Mouse (Mus musculus) left cerebral cortex, adult 11 months (tissue): ENCODE data around the gene Nxph4.

Source experiments
- DNase-seq: peaks from one replicate; pipeline ENCODE4 v3.0.0; 2022; ENCODE audit warnings: low spot score

The Nxph4 gene

DNA sequence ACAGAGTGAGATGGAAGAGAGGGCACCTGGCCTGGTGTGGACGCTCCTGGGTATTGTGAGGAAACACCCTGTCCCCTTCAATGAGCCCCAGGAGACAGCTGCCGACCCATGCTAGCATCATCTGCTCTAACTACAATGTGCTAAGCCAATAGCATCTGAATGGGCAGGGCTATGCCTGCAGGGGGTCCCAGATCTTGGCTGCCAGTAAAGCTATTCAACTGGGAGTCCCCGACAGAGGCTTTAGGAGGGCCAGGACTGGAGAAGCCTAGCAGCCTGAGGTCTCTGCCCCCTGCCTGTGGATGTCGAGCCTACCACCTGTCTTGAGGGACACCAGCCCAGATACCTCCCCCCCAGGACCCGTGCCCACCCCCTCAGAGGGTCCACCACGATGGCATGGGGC lies 8.4 kb upstream of the Nxph4 start:
- no peak for DNase-seq

DNA sequence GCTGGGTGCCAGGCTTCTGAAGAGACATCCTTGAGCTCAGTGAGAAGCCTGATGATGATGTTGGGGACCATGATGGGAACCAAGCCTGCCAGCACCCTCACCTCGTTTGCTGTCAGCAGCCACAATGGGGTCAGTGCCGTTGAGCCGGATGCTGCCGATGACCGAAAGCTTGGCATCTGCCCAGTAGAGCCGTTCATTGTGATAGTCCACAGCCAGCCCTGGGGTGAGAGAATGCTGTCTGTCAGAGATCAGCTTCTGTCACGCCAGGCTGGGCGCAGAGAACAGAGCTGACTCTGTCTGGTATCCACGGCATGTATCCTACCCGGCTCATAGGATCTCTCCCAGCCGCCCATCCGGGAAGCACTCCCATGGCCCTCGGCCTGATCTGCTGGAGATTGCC lies 7.7 kb upstream of the Nxph4 start:
- peak; percentile 56 for DNase-seq

DNA sequence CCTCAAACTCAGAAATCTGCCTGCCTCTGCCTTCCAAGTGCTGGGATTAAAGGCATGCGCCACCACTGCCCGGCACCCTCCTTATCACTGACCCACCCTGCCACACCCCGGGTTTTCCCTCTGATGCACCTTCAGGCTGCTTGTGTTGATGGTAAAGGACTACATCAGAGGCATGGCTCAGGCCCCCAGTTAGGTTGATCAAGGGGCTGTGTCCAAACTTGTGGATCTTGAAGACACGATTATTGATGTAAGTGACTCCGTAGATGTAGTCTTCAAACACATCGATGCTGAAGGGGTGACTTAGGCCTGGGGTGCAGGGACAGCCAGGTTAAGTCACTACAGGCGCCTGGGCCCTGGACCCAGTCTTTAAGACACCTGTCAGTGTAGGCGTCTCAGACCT lies 7.2 kb upstream of the Nxph4 start:
- DNase-seq, result no peak

DNA sequence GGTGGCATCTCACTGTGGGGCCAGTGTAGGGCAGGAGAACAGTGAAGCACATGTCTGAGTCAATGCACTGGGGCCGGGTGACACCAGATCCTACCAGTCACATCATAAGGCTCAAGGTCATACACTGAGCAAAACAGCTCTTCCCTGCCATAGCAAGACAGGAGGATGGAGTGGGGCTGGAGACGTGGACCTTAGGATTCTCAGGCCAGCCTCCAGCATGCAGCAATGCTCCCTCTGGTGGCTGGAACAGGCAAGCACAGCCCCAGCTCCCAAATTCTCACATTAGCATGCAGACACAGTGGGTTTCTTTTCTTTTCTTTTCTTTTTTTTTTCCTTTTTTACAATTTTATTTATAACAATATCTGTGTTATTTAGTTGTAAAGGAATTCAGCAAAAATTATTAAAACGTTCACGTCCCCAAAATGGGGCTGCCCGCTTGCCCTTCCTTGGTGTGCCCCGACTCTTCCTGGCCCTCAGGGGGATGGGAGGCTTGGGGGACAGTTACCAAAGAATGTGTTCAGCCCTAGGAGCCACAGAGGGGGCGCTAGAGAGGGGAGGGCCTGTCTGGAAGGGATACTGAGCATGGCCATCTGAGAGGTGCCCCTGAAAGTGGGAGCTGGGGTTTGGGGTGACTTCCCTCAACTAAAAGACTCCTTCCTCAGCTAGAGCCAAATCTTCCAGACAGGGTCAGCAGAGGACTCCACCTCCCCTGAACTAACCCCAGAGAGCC lies 3.7 kb upstream of the Nxph4 start:
- peak; percentile 72 for DNase-seq

DNA sequence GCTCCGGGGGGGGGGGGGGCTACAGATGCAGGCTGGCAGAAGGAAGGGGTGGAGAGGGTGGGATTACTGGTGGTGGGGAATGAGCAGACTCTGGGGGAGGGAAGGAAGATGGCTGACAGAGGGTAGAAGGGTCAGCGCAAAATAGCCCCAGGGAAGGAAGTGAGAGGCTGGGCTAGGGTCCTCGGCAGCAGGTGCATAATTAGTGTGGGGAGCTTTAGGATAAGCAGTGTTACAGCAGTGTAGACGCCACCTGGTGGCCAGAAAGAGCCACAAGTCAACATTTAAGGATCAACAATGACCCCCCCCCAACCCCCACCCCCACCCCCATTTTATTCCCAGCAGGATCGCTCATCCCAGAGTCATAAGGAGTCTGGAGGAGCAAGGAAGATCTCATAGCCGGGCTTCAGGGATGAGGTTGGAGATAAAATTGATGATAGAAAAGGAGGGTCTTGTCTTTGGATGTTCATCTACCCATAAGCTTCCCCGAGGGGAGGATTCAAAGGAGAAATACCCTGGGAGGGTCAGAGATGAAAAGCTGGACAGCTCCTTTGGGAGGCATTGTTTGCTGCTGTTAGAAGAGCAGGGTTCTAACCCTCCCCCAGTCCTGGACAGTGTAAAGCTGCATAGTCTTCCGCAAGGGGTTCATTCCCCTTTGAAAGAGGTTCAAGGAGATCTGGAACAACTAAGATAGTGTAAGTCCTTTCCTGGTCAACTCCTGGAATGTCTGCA lies 2.4 kb upstream of the Nxph4 start:
- DNase-seq, result no peak

DNA sequence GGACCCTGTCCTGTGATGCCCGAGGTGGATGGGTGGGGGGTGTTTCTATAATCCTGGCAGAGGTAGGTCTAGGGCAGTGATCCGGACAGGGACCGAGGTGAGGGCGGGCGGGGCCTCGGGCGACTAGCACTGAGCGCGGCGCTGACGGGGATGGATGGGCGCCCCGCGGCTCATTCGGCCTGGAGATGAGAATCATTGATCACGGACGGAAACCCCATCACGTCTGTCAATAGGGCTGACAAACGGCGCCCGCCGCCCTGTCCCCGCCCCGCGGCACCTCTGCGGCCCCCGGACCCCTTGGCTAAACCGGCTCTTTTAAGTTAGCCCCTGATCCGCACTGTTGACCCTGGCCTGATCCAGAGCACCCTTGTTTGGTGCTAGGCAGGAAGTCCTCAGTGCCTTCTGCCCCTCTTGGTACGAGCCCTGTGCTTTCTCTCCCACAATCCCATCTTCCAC lies 598 bp upstream of the Nxph4 start:
- DNase-seq, result no peak

DNA sequence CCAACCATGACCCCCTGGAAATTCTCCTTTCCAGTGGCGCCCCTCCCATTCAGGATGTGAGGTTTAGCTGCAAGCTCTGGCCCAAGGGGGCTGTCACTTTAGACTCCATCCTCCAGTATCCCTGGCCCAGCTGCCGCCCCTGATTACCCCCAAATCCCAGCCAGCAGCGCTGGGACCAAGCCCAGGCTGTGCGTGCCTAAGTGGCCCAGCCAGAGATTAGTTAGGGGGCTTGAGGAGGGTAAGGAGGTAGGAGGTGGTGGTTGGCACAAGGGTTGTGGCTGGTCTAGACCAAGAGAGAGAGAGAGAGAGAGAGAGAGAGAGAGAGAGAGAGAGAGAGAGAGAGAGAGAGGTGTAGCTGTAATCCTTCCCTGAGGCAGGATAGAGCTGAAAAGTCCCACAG lies 2.8 kb downstream of the Nxph4 start:
- no peak for DNase-seq

DNA sequence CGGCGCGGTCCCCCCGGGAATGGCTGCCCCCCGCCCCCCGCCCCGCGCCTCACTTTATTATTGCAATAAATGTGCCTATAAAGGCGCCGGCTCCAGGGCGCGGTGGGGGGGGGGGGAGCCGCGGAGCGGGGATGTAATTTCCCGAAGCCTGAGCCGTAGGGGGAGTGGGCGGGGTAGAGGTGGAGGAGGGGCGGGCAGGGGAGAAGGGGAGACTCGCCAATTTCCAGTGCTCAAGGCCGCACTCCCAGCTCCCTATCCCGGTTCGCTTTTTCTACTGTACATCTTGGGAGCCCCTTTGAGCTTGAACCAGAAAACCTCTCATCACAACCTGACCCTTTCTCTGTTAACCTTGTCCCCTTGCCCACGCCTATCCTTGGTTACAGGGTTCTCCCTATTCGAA lies 3.4 kb downstream of the Nxph4 start:
- DNase-seq, result no peak

DNA sequence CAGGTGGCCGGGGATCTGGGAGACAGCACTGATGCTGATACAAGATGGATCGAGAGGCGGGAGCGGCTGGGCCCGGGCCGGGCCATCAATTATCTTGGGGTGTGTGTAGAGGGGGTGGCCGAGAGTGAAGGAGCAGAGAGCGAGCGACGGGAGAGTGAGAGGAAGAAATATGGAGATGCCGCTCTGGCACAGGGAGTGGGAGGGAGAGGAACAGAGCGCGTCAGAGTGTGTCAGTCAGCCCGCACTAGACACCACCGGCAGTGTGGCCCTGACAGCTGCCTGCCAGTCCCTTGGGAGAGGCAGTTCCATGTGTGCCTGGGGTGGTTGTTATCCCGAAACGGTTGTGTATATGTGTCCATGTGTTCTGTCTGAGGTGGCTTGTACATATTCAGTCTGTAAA lies 6.9 kb downstream of the Nxph4 start:
- DNase-seq, result no peak

DNA sequence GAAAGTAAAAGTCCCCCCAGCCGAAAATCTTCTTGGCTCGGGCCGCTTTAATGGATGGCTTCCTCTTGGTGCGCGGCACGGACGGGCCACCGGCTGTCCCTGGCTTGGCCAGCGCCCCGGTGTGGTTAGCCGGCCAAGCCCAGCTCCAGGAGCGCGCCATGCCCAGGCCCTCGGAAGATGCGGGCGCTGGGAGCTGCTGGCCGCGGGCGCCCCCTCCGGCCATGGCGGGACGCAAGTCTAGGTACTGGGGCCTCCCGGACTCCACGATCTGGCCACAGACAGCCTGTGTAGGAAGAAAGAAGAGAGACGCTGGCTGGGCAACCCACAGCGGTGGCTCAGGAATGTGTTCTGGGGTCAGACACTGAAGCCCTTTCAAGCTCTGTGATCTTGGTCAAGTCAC lies 7.7 kb downstream of the Nxph4 start:
- no peak for DNase-seq

DNA sequence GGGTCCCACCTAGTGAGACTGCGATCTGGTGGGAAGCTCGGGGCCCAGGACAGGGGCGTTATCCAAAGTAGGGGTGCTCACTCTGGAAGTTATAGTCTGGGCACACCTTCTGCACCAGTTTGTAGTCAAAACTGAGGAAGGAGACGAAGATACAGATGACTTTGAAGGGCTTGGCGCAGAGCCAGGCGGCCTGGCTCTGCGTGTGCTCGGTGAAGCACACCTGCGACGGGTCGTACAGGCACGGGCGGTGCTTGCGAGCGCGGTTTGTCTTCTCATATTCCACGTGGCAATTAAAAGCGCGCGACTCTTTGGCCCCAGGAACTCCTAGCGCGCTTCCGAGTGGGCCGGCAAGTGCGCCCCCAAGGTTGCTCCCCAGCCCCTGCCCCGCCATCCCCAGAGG lies 8.3 kb downstream of the Nxph4 start:
- DNase-seq, result no peak

DNA sequence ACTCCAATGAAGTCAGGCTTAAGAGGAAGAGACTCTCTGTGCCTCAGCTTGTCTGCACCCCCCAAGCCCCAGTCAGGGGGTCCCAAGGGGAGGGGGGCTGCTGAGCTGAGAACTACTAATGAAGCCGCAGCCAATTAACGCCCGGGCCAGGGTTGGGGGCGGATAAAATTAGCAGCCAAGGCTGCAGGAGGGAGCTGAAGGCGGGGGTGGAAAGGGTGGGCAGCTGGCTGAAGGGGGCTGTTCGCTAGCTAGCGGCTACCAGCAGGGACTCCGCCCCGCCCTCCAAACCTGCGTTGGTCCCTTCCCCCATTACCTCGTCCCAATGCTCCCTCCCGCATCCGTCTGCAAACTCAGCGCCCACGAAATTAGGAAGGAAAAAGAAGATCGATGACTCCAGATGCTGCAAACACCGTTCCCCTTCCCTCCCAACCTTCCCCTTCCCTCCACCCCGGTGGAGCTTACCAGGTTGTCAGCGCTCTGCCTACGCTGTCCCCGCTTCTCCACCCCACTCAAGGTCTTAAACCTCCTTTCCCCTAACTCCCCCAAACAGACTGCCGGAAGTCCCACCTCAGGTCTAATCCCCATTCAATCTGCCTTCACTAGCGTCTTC lies 9.6 kb downstream of the Nxph4 start:
- no peak for DNase-seq

DNA sequence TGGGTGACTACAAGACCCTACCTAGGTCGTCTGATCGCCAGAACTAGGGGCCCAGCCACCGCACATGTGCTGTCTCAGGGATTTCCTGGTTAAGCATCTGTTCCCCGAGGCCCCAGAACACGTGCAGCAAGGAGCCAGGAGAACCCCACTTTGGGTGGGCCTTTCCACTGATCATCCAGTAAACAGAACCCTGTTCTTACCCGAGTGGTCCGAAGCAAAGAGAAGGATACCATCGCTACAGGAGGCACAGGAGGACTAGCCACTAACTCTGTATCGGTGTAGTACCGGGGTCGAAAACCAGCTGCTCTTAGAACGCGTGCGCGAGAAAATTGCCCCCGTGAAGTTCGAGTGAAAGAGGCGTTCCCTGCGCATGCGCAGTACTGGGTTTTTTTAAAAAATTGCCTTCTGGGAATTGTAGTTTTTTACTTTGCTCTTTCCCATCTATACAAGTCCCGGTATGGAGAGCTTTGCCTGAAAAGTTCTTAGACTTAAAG lies 12.2 kb downstream of the Nxph4 start, which contains the start of gene Shmt2:
Gene Shmt2, minus strand, starts transcription at position 357 of the 494 bp plus-strand sequence.
- peak; percentile 75 for DNase-seq

DNA sequence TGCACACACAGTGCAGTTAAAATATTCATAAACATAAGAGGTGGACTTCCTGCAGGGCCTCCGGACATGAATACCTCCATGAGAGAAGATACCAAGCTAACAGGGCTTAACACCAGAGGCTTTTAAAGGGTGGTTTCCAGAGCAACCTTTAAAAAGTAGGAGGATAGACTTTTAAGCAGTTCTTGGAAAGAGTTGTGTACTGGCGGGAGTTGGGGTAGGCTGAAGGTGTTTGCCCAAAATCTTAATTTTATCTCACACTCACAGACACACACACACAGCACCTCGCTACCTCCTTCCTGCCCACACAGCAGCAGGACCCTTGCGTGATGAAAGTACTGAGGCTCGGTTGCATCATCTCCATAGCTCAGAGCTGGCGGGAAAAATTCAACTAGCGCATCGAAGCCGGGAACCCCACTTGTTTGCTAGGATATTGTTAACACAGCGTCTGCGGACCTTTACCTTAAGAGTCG lies 12.7 kb downstream of the Nxph4 start:
- no peak for DNase-seq

DNA sequence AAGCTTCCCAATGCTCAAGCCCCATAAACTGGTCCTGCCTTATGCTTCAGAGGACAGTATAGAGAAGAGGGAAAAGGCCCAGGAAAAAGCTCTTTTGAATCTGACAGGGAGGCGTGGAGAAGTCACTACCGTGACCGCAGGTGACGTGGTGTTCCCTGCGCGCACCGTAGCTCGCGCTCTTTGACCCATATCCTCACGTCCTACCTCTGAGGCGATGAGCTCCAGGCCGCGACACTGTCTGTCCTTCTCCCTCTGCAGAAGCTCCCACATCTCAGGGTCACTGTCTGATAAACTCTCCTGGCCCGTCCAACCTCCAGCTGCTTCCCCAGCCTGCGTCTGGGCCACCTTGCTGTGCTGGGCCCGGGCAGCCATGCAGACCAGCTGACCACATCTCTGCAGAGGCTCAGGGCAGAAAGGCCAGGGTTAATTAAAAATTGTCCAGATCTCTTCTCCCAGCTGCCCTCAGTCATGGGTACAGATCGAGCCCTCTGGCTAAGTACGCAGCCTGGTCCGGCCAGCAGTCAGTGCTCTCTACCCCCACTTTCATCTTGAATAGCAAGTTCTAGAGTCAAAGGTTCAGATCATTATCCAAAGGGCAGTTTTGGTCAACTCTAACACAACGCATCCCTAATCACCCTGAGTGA lies 13.5 kb downstream of the Nxph4 start:
- no peak for DNase-seq

DNA sequence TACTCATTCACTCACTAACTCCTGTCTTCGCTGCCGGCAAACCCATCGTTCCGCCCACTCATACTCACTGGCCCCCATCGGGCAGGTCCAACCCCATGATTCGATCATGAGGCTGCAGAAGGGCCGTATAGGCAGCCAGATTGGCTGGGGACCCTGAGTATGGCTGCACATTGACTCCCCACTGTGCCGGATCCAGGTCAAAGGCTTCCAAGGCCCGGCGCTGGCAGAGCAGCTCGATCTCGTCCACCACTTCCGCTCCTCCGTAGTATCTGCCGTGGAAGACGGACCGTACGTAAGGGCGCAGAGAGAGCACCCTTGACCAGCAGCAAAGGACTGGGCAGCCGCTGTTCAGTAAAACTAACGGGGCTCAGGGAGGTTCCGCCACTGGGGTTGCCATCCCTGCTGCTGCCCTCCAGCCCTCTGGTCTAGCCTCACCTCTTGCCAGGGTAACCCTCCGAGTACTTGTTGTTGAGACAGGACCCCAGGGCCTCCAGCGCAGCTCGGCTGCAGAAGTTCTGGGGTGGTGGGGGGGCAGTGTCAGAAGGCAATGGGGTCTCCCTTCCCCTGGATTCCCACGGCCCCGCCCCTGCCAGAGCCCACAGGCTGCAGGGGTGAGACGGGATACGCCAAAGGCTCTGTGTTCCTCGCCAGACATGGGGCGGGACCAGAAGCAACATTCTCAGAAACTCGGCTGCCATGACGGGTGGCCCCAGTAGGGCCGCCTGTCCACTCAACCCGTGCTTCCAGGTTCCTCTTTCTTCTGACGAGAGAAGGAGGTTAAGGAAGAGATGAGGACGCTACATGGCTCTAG lies 14.3 kb downstream of the Nxph4 start:
- DNase-seq, result no peak

DNA sequence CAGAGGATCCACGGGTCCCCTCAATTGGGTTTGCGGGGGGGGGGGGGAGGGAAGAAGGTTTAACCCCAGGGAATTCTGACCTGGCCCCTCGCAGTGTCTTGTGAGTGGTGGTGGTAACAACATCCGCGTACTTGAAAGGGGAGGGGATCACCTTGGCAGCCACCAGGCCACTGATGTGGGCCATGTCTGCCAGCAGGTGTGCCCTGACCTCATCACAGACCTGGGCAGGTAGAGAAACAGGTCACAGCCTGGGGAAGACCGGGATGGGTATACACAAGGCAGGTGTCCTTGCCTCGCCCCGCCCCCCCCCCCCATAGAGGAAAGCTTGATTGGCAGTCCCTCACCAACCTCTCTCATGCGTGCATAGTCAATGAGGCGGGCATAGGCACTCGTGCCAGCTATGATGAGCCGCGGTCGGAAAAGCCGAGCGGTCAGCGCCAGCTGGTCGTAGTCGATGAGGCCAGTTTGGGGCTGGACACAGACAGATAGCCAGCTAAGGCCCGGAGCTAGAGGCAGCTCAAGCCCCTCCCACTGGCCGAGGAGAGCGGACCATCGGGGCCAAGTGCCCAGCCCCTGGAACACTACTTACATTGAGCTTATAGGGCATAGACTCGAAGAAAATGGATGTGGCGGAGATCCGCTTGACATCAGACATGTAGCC lies 15.2 kb downstream of the Nxph4 start:
- no peak for DNase-seq

DNA sequence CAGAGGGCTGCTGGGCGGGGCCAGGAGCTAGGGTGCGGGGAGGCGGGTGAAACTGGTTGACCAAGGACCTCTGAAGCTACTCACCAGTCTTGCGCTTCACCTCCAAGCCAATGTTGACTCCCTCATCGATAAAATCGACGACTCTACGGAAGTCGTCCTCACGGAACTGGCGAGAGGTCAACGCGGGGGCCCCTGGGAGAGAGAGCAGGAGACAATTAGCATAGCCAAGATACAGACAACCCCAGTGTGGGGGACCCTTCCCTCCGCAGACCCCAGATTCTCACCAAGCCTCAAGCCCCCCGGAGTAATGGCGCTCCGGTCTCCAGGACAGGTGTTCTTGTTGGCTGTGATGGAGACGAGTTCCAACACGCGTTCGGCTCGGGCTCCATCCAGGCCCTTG lies 16.4 kb downstream of the Nxph4 start:
- DNase-seq, result no peak

DNA sequence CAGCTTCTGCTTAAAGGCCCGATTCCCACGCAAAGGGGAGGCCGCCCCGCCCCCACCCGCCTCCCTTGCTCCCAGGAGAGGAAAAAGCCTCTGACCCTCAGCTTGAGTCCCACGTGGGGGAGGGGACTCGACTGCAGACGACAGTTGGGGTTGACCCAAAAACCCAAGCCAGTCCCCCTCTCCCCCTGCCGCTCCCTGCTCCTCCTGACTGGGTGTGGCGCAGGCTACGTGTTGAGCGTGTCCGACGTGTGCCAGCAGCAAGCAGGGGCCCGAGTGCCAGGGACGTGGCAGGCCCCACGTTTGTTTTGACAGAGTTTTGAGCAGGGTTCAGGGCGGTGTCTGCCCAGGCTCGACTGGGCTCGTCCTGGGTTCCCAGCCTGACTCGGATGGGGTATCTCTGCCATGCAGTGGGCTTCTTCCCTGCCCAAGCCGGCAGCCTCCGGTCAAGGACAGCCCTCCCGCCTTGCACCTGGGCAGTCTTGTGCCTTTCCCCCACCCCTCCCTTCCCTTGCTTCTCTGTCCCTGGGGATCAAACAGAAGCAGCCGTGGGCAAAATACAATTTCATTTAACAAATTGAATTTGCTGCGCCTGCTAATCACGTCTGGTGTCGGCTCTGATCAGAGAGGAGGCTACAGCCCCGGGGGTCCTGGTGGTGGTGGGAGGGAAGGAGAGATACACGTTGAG lies 17.6 kb downstream of the Nxph4 start:
- DNase-seq, result no peak

DNA sequence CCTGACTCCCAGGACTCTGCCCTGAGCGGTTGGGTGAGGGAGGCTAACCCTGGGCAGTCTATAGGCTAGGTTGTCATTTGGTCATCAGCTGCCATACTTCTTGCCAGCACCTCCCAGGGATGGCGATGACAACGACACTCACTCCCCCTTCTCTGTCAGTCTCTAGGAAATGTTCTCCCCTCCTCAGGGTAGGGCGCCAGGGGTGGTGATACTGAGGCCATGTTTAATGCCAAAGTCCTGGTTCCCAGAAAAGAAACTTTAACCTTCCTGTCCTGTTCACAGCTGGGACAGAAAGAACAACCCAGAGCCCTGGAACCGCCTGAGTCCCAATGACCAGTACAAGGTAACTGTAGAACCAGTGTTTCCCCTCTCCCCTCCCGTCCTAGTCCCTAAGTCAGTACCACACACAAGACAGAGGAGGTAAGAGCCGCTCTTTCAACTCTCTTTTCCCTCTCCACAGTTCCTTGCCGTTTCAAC lies 18.3 kb downstream of the Nxph4 start:
- DNase-seq, result no peak
